Mouse (Mus musculus): ENCODE measurements around the gene Ppfia2. TPM values are rescaled to one million over a fixed set of nuclear protein-coding genes. Genes with fewer than 3 reads are reported as not detected.

Ppfia2 gene
- total RNA-seq, 2 experiments from 2014 or later = not detected

- ATAC-seq (replicated peaks; ENCODE audit: low FRiP score, poor library complexity, severe bottlenecking) = no peak
Measured at GRCm38 (mm10) chr10:106633898-106634297, 163.8 kb downstream of the Ppfia2 start.

- no peak for ATAC-seq (replicated peaks; ENCODE audit: low FRiP score, poor library complexity, severe bottlenecking)
Measured at GRCm38 (mm10) chr10:106652276-106652675, 182.1 kb downstream of the Ppfia2 start.

GRCm38 (mm10) chr10:106665221-106665620 lies 195.1 kb downstream of the Ppfia2 start:
- ATAC-seq (replicated peaks; ENCODE audit: low FRiP score, poor library complexity, severe bottlenecking) = no peak

- ATAC-seq (replicated peaks; ENCODE audit: low FRiP score, poor library complexity, severe bottlenecking) = no peak
Measured at GRCm38 (mm10) chr10:106670170-106670569, 200.0 kb downstream of the Ppfia2 start.

- no peak for ATAC-seq (replicated peaks; ENCODE audit: low FRiP score, poor library complexity, severe bottlenecking)
Measured at GRCm38 (mm10) chr10:106681395-106681794, 211.3 kb downstream of the Ppfia2 start.

GRCm38 (mm10) chr10:106685519-106685918 lies 215.4 kb downstream of the Ppfia2 start:
- no peak for ATAC-seq (replicated peaks; ENCODE audit: low FRiP score, poor library complexity, severe bottlenecking)

GRCm38 (mm10) chr10:106719936-106720335 lies 249.8 kb downstream of the Ppfia2 start:
- ATAC-seq (replicated peaks; ENCODE audit: low FRiP score, poor library complexity, severe bottlenecking) = no peak

GRCm38 (mm10) chr10:106732265-106732664 lies 262.1 kb downstream of the Ppfia2 start:
- ATAC-seq (replicated peaks; ENCODE audit: low FRiP score, poor library complexity, severe bottlenecking) = no peak

- ATAC-seq (replicated peaks; ENCODE audit: low FRiP score, poor library complexity, severe bottlenecking) = no peak
Measured at GRCm38 (mm10) chr10:106736230-106737063, 266.3 kb downstream of the Ppfia2 start.

GRCm38 (mm10) chr10:106738190-106738589 lies 268.1 kb downstream of the Ppfia2 start:
- no peak for ATAC-seq (replicated peaks; ENCODE audit: low FRiP score, poor library complexity, severe bottlenecking)

- no peak for ATAC-seq (replicated peaks; ENCODE audit: low FRiP score, poor library complexity, severe bottlenecking)
Measured at GRCm38 (mm10) chr10:106744966-106745365, 274.8 kb downstream of the Ppfia2 start.

GRCm38 (mm10) chr10:106761061-106761460 lies 290.9 kb downstream of the Ppfia2 start:
- no peak for ATAC-seq (replicated peaks; ENCODE audit: low FRiP score, poor library complexity, severe bottlenecking)

GRCm38 (mm10) chr10:106763785-106764184 lies 293.6 kb downstream of the Ppfia2 start:
- no peak for ATAC-seq (replicated peaks; ENCODE audit: low FRiP score, poor library complexity, severe bottlenecking)

- ATAC-seq (replicated peaks; ENCODE audit: low FRiP score, poor library complexity, severe bottlenecking) = no peak
Measured at GRCm38 (mm10) chr10:106775571-106775970, 305.4 kb downstream of the Ppfia2 start.

GRCm38 (mm10) chr10:106815447-106815846 lies 345.3 kb downstream of the Ppfia2 start:
- ATAC-seq (replicated peaks; ENCODE audit: low FRiP score, poor library complexity, severe bottlenecking) = no peak

GRCm38 (mm10) chr10:106818381-106818780 lies 348.2 kb downstream of the Ppfia2 start:
- ATAC-seq (replicated peaks; ENCODE audit: low FRiP score, poor library complexity, severe bottlenecking) = no peak

GRCm38 (mm10) chr10:106824215-106824614 lies 354.1 kb downstream of the Ppfia2 start:
- ATAC-seq (replicated peaks; ENCODE audit: low FRiP score, poor library complexity, severe bottlenecking) = no peak

GRCm38 (mm10) chr10:106838476-106838875 lies 368.3 kb downstream of the Ppfia2 start:
- ATAC-seq (replicated peaks; ENCODE audit: low FRiP score, poor library complexity, severe bottlenecking) = no peak

GRCm38 (mm10) chr10:106858106-106858505 lies 388.0 kb downstream of the Ppfia2 start:
- ATAC-seq (replicated peaks; ENCODE audit: low FRiP score, poor library complexity, severe bottlenecking) = no peak

- ATAC-seq (replicated peaks; ENCODE audit: low FRiP score, poor library complexity, severe bottlenecking) = no peak
Measured at GRCm38 (mm10) chr10:106870233-106870632, 400.1 kb downstream of the Ppfia2 start.

- no peak for ATAC-seq (replicated peaks; ENCODE audit: low FRiP score, poor library complexity, severe bottlenecking)
Measured at GRCm38 (mm10) chr10:106871847-106872246, 401.7 kb downstream of the Ppfia2 start.

GRCm38 (mm10) chr10:106872714-106873113 lies 402.6 kb downstream of the Ppfia2 start:
- no peak for ATAC-seq (replicated peaks; ENCODE audit: low FRiP score, poor library complexity, severe bottlenecking)
